Mouse (Mus musculus): ENCODE data around the gene Sh3tc1. TPM values are rescaled to one million over a fixed set of nuclear protein-coding genes. Genes with fewer than 3 reads are reported as not detected.

Gene Sh3tc1
- polyA plus RNA-seq, 1 experiment from 2014 or later, result 2.3 TPM

DNA sequence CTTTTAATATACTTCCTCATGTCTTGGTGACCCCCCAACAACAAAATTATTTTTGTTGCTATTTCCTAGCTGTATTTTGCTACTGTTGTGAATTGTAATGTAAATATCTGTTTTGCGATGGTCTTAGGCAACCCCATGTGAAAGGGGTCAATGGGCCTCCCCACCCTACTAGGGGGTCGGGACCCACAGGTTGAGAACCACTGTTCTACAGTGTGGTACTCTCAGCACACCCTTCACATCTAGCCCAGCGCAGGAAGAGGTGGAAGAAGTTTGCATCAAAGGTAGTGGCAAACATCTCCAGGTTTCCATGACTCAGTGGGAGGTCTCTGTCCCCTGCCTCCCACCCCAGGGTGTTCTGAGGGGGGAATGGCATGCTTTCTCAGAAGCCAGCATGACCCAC, 34.4 kb downstream of the Sh3tc1 start:
- 95% methylated on average over 3 of the region's 3 CpGs for WGBS
- ATAC-seq (ENCODE audit: low FRiP score), result no peak
- H3K9me3 ChIP-seq (ENCODE audit: control insufficient read depth, low read length), result no peaks in the 10 kb centered on the region

GRCm38 (mm10) chr5:35703814-35704213, 36.0 kb downstream of the Sh3tc1 start:
- Histone ChIP-seq H3K36me3 (ENCODE audit: control insufficient read depth, insufficient read depth, low read length) (no peaks in the 10 kb centered on the region), H3K4me2 (no peak overlapping the region), H3K4me3 (ENCODE audit: low read depth, low read length) (no peak overlapping the region), H3K9ac (ENCODE audit: low read length) (no peak overlapping the region), H3K27me3 (ENCODE audit: control insufficient read depth, insufficient read depth, low read length) (no peaks in the 10 kb centered on the region), H3K4me1 (ENCODE audit: control insufficient read depth, insufficient read depth, low read length) (no peaks in the 10 kb centered on the region), H3K9me3 (ENCODE audit: control insufficient read depth, low read length) (no peaks in the 10 kb centered on the region), H3K27ac (ENCODE audit: low read depth, low read length) (no peak overlapping the region)
- 89% methylated on average over 4 of the region's 4 CpGs for WGBS
- ATAC-seq (ENCODE audit: low FRiP score), result no peak
- DNase-seq (ENCODE audit: low spot score, missing footprints), result no peak

More for the DNA sequence above, 34.4 kb downstream of the Sh3tc1 start:
- no peaks in the 10 kb centered on the region for H3K27me3 ChIP-seq (ENCODE audit: control insufficient read depth, insufficient read depth, low read length)
- H3K27ac ChIP-seq (ENCODE audit: low read depth, low read length), result no peak overlapping the region
- no peak overlapping the region for H3K4me2 ChIP-seq
- DNase-seq (ENCODE audit: low spot score, missing footprints), result peak; percentile 75
- no peaks in the 10 kb centered on the region for H3K36me3 ChIP-seq (ENCODE audit: control insufficient read depth, insufficient read depth, low read length)
- no peak overlapping the region for H3K4me3 ChIP-seq (ENCODE audit: low read depth, low read length)
- no peak overlapping the region for H3K9ac ChIP-seq (ENCODE audit: low read length)
- H3K4me1 ChIP-seq (ENCODE audit: control insufficient read depth, insufficient read depth, low read length), result no peaks in the 10 kb centered on the region

DNA sequence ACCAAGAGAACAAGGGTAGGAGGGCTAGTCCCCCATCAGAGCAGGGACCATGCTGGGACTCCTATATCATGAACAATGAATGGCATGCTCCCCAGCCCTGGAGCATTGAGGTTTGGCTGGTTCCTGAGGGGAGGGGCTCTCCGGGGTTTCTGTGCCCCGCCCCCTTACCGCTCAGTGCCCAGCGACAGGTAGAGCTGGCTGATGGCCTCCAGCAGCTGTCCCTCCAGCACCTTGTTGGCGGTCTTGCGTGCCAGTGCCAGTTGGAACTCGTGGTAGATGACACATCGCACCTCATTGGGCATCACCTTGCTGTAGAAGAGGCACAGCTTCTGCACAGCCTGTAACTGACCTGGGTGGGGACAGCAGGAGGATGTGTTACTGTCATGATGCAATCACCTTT, 36.6 kb downstream of the Sh3tc1 start:
- H3K9me3 ChIP-seq (ENCODE audit: control insufficient read depth, low read length), result no peaks in the 10 kb centered on the region
- WGBS, result 85% methylated on average over 8 of the region's 8 CpGs
- no peak overlapping the region for H3K4me3 ChIP-seq (ENCODE audit: low read depth, low read length)
- ATAC-seq (ENCODE audit: low FRiP score) (no peak), DNase-seq (ENCODE audit: low spot score, missing footprints) (no peak)
- H3K4me1 ChIP-seq (ENCODE audit: control insufficient read depth, insufficient read depth, low read length), result no peaks in the 10 kb centered on the region
- H3K4me2 ChIP-seq, result no peak overlapping the region
- H3K27ac ChIP-seq (ENCODE audit: low read depth, low read length), result no peak overlapping the region
- no peaks in the 10 kb centered on the region for H3K27me3 ChIP-seq (ENCODE audit: control insufficient read depth, insufficient read depth, low read length)
- H3K36me3 ChIP-seq (ENCODE audit: control insufficient read depth, insufficient read depth, low read length), result no peaks in the 10 kb centered on the region
- no peak overlapping the region for H3K9ac ChIP-seq (ENCODE audit: low read length)

GRCm38 (mm10) chr5:35702582-35703140, 37.1 kb downstream of the Sh3tc1 start:
- H3K27me3 ChIP-seq (ENCODE audit: control insufficient read depth, insufficient read depth, low read length), result no peaks in the 10 kb centered on the region
- H3K9ac ChIP-seq (ENCODE audit: low read length), result no peak overlapping the region
- no peaks in the 10 kb centered on the region for H3K4me1 ChIP-seq (ENCODE audit: control insufficient read depth, insufficient read depth, low read length)
- no peaks in the 10 kb centered on the region for H3K9me3 ChIP-seq (ENCODE audit: control insufficient read depth, low read length)
- H3K4me2 ChIP-seq, result no peak overlapping the region
- H3K4me3 ChIP-seq (ENCODE audit: low read depth, low read length), result no peak overlapping the region
- H3K36me3 ChIP-seq (ENCODE audit: control insufficient read depth, insufficient read depth, low read length), result no peaks in the 10 kb centered on the region
- 90% methylated on average over 4 of the region's 4 CpGs for WGBS
- no peak overlapping the region for H3K27ac ChIP-seq (ENCODE audit: low read depth, low read length)
- DNase-seq (ENCODE audit: low spot score, missing footprints) (peak; percentile 47), ATAC-seq (ENCODE audit: low FRiP score) (no peak)

GRCm38 (mm10) chr5:35701042-35701441, 38.7 kb downstream of the Sh3tc1 start:
- 51% methylated on average over 6 of the region's 6 CpGs for WGBS
- H3K9me3 ChIP-seq (ENCODE audit: control insufficient read depth, low read length), result no peaks in the 10 kb centered on the region
- no peak overlapping the region for H3K4me2 ChIP-seq

GRCm38 (mm10) chr5:35695815-35696214, 44.0 kb downstream of the Sh3tc1 start:
- no peaks in the 10 kb centered on the region; the same call in 1 of the 2 replicates for H3K27me3 ChIP-seq (ENCODE audit: control insufficient read depth, insufficient read depth, low read length)
- H3K36me3 ChIP-seq (ENCODE audit: control insufficient read depth, insufficient read depth, low read length), result no peaks in the 10 kb centered on the region
- no peak overlapping the region for H3K9ac ChIP-seq (ENCODE audit: low read length)
- no peak for DNase-seq (ENCODE audit: low spot score, missing footprints)
- WGBS, result 31% methylated on average over 5 of the region's 5 CpGs
- H3K4me2 ChIP-seq, result no peak overlapping the region
- ATAC-seq (ENCODE audit: low FRiP score), result no peak
- no peak overlapping the region for H3K27ac ChIP-seq (ENCODE audit: low read depth, low read length)
- H3K4me3 ChIP-seq (ENCODE audit: low read depth, low read length), result no peak overlapping the region
- no peaks in the 10 kb centered on the region for H3K9me3 ChIP-seq (ENCODE audit: control insufficient read depth, low read length)
- H3K4me1 ChIP-seq (ENCODE audit: control insufficient read depth, insufficient read depth, low read length), result no peaks in the 10 kb centered on the region

More at GRCm38 (mm10) chr5:35701042-35701441, 38.7 kb downstream of the Sh3tc1 start:
- peak; percentile 94 for DNase-seq (ENCODE audit: low spot score, missing footprints)
- H3K9ac ChIP-seq (ENCODE audit: low read length), result no peak overlapping the region
- no peaks in the 10 kb centered on the region; the same call in 1 of the 2 replicates for H3K27me3 ChIP-seq (ENCODE audit: control insufficient read depth, insufficient read depth, low read length)
- no peaks in the 10 kb centered on the region for H3K4me1 ChIP-seq (ENCODE audit: control insufficient read depth, insufficient read depth, low read length)
- ATAC-seq (ENCODE audit: low FRiP score), result no peak
- H3K36me3 ChIP-seq (ENCODE audit: control insufficient read depth, insufficient read depth, low read length), result no peaks in the 10 kb centered on the region
- no peak overlapping the region for H3K4me3 ChIP-seq (ENCODE audit: low read depth, low read length)
- no peak overlapping the region for H3K27ac ChIP-seq (ENCODE audit: low read depth, low read length)

DNA sequence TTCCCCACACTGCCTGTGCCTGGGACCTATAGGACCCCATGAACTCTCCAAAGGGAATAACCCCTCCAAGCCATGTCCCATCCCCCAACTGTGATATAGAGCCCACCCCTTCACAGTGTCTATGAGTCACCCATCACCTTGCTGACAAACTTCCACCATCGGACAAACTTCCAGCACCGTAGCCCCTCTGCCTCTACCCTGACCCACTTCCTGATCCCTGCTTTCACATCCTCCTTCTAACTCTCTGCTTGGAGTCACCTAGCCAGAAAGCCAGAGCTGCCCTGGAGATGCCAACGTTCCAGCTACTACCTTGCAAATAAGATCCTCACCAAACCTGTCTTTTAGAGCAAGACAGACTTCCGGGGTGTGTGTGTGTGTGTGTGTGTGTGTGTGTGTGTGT, 46.1 kb downstream of the Sh3tc1 start:
- 89% methylated on average over 4 of the region's 4 CpGs for WGBS
- no peak overlapping the region for H3K27ac ChIP-seq (ENCODE audit: low read depth, low read length)
- DNase-seq (ENCODE audit: low spot score, missing footprints), result no peak
- ATAC-seq (ENCODE audit: low FRiP score), result no peak
- H3K4me2 ChIP-seq, result no peak overlapping the region
- H3K36me3 ChIP-seq (ENCODE audit: control insufficient read depth, insufficient read depth, low read length), result no peaks in the 10 kb centered on the region
- H3K9ac ChIP-seq (ENCODE audit: low read length), result no peak overlapping the region
- H3K4me1 ChIP-seq (ENCODE audit: control insufficient read depth, insufficient read depth, low read length), result no peaks in the 10 kb centered on the region
- H3K27me3 ChIP-seq (ENCODE audit: control insufficient read depth, insufficient read depth, low read length), result no peaks in the 10 kb centered on the region; the same call in 1 of the 2 replicates
- H3K9me3 ChIP-seq (ENCODE audit: control insufficient read depth, low read length), result no peaks in the 10 kb centered on the region
- H3K4me3 ChIP-seq (ENCODE audit: low read depth, low read length), result no peak overlapping the region

DNA sequence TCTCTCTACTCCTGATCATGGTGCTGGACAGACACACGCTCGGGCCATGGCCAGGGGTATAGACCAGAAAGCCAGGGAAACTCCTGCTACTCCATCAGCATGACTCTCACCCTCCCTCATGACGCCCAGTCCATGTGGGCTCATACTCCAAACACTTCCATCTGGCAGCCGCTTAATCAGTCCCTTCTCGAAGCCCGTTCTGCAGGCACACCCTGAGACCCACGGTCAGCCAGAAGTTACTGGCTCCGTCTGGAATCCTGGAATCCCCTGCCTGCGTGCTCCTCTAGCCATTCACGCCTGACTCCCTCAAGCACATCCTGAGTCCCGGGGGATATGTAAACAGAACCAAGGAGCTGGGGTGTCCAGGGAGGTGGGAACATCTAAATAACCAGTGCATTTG, 48.5 kb downstream of the Sh3tc1 start:
- H3K4me3 ChIP-seq (ENCODE audit: low read depth, low read length), result no peak overlapping the region
- DNase-seq (ENCODE audit: low spot score, missing footprints), result no peak
- 71% methylated on average over 11 of the region's 11 CpGs for WGBS
- H3K9me3 ChIP-seq (ENCODE audit: control insufficient read depth, low read length), result no peaks in the 10 kb centered on the region
- H3K36me3 ChIP-seq (ENCODE audit: control insufficient read depth, insufficient read depth, low read length), result no peaks in the 10 kb centered on the region
- H3K4me1 ChIP-seq (ENCODE audit: control insufficient read depth, insufficient read depth, low read length), result no peaks in the 10 kb centered on the region
- H3K4me2 ChIP-seq, result no peak overlapping the region
- H3K27ac ChIP-seq (ENCODE audit: low read depth, low read length), result no peak overlapping the region
- no peak overlapping the region for H3K9ac ChIP-seq (ENCODE audit: low read length)
- no peaks in the 10 kb centered on the region for H3K27me3 ChIP-seq (ENCODE audit: control insufficient read depth, insufficient read depth, low read length)
- ATAC-seq (ENCODE audit: low FRiP score), result no peak

- 82% methylated on average over 8 of the region's 8 CpGs for WGBS
- DNase-seq (ENCODE audit: low spot score, missing footprints) (no peak), ATAC-seq (ENCODE audit: low FRiP score) (no peak)
- no peak overlapping the region for H3K4me2 ChIP-seq
- H3K4me1 ChIP-seq (ENCODE audit: control insufficient read depth, insufficient read depth, low read length), result no peaks in the 10 kb centered on the region
- H3K27ac ChIP-seq (ENCODE audit: low read depth, low read length), result no peak overlapping the region
- H3K27me3 ChIP-seq (ENCODE audit: control insufficient read depth, insufficient read depth, low read length), result no peaks in the 10 kb centered on the region
- no peak overlapping the region for H3K9ac ChIP-seq (ENCODE audit: low read length)
- no peaks in the 10 kb centered on the region for H3K9me3 ChIP-seq (ENCODE audit: control insufficient read depth, low read length)
- no peak overlapping the region for H3K4me3 ChIP-seq (ENCODE audit: low read depth, low read length)
- H3K36me3 ChIP-seq (ENCODE audit: control insufficient read depth, insufficient read depth, low read length), result no peaks in the 10 kb centered on the region
These were observed 49.2 kb downstream of the Sh3tc1 start for GRCm38 (mm10) chr5:35690485-35691165.

All from midbrain, embryonic 11.5 days (tissue).